Mouse (Mus musculus): ENCODE results near the gene Cacna2d4. TPM values are rescaled to one million over a fixed set of nuclear protein-coding genes. Genes with fewer than 3 reads are reported as not detected.

The Cacna2d4 gene
- total RNA-seq, 2 experiments from 2014 or later: not detected

GRCm38 (mm10) chr6:119390728-119391127 is 154.4 kb downstream of the Cacna2d4 start:
- no peak for DNase-seq

GRCm38 (mm10) chr6:119392836-119393235 is 156.5 kb downstream of the Cacna2d4 start:
- DNase-seq: no peak

GRCm38 (mm10) chr6:119395421-119396308 is 159.3 kb downstream of the Cacna2d4 start:
- no peak for DNase-seq

- peak; percentile 77 for DNase-seq
Measured at GRCm38 (mm10) chr6:119396309-119396634, 159.9 kb downstream of the Cacna2d4 start.

- no peak for DNase-seq
Measured at GRCm38 (mm10) chr6:119399371-119399770, 163.0 kb downstream of the Cacna2d4 start.

GRCm38 (mm10) chr6:119400649-119401048 is 164.3 kb downstream of the Cacna2d4 start:
- DNase-seq: no peak

- no peak for DNase-seq
Measured at GRCm38 (mm10) chr6:119401545-119402304, 165.4 kb downstream of the Cacna2d4 start.

Other genes with a start within 250 kb of the Cacna2d4 start
- 1 to 10 TPM; 4.4 to 4.5 TPM for gene Dcp1b, start 61.3 kb upstream of the Cacna2d4 start, total RNA-seq (2021)
- 100 to 1,000 TPM; 233 to 249 TPM for gene Cacna1c, start 40.1 kb upstream of the Cacna2d4 start, total RNA-seq (2021)
- gene Lrtm2, start 94.2 kb downstream of the Cacna2d4 start, total RNA-seq (2021): under 1 TPM; 0.09 to 0.79 TPM
- gene Adipor2, start 181.2 kb downstream of the Cacna2d4 start, total RNA-seq (2021): 10 to 100 TPM; 55.5 to 55.7 TPM
- 10 to 100 TPM; 22.6 to 23.1 TPM for gene Fbxl14, start 243.1 kb downstream of the Cacna2d4 start, total RNA-seq (2021)

All from heart, postnatal 4 days (tissue).